Mouse (Mus musculus) kidney, embryonic 14.5 days (tissue): Measurements from ENCODE around the gene Farp1. TPM values are rescaled to one million over a fixed set of nuclear protein-coding genes. Genes with fewer than 3 reads are reported as not detected.

ENCODE experiments used
- ATAC-seq: fragments of 200-750 bp; cut with Nextera tagmentation; 2 replicates; pipeline ENCODE4 v1.8.0; 2017; ENCODE audit warnings: moderate number of reproducible peaks, mild to moderate bottlenecking, moderate TSS enrichment, moderate library complexity; ENCODE audit not compliant: low FRiP score, low TSS enrichment
- H3K27ac ChIP-seq: fragments of 300-500 bp; sonication (generic); 2 replicates; pipeline ENCODE4 v1.5.1; 2014; ENCODE audit warnings: low read depth, mild to moderate bottlenecking, low read length, moderate library complexity, mixed read lengths
- H3K27me3 ChIP-seq: fragments of 300-500 bp; sonication (generic); 2 replicates; pipeline ENCODE4 v1.6.1; 2014; ENCODE audit warnings: mild to moderate bottlenecking, low read length; ENCODE audit not compliant: control insufficient read depth, insufficient read depth
- H3K36me3 ChIP-seq: fragments of 300-500 bp; sonication (generic); 2 replicates; pipeline ENCODE4 v1.6.1; 2014; ENCODE audit warnings: low read length, mixed read lengths; ENCODE audit not compliant: control insufficient read depth, insufficient read depth
- H3K4me1 ChIP-seq: fragments of 300-500 bp; sonication (generic); 2 replicates; pipeline ENCODE4 v1.6.1; 2014; ENCODE audit warnings: low read length, mixed read lengths; ENCODE audit not compliant: control insufficient read depth, insufficient read depth
- H3K4me2 ChIP-seq: fragments of 300-500 bp; sonication (generic); replicated peaks from 2 replicates; pipeline ENCODE4 v1.6.1; 2014; ENCODE audit warnings: low read depth, mild to moderate bottlenecking, low read length
- H3K4me3 ChIP-seq: fragments of 300-500 bp; sonication (generic); 2 replicates; pipeline ENCODE4 v1.5.1; 2014; ENCODE audit warnings: mild to moderate bottlenecking, low read length
- H3K9ac ChIP-seq: fragments of 300-500 bp; sonication (generic); 2 replicates; pipeline ENCODE4 v1.6.1; 2014; ENCODE audit warnings: low read depth, mild to moderate bottlenecking, low read length, moderate library complexity
- H3K9me3 ChIP-seq: fragments of 300-500 bp; sonication (generic); 2 replicates; pipeline ENCODE4 v1.6.1; 2016; ENCODE audit warnings: low read length; ENCODE audit not compliant: control insufficient read depth
- WGBS: fragments of 180-500 bp; shearing (Covaris S2); extraction: QIAGEN DNeasy Blood & Tissue Kit; methylation state at CpG from one replicate; pipeline ENCODE4 v1.1.7; 2014; 5-methylcytosine and 5-hydroxymethylcytosine counted together
- polyA plus RNA-seq: library from polyadenylated mRNA; unstranded; fragments of >200 nt; fragmentation: Nextera tagmentation; extraction: Ambion mirVana; gene quantifications from 2 replicates; pipeline ENCODE4 v1.2.1, GENCODE M21; 2014

Gene Farp1
- polyA plus RNA-seq, 1 experiment from 2014 or later = 43.3 TPM

- H3K9me3 ChIP-seq = no peaks in the 10 kb centered on the region
- no peaks in the 10 kb centered on the region for H3K27me3 ChIP-seq
- peaks cover 18% of the 10 kb centered on the region for H3K4me1 ChIP-seq
- no peak overlapping the region for H3K27ac ChIP-seq
- peak; percentile 44; the same call in 1 of the 2 replicates for ATAC-seq
- H3K4me3 ChIP-seq = no peak overlapping the region
- H3K4me2 ChIP-seq = no peak overlapping the region
- 45% methylated on average over 3 of the region's 3 CpGs for WGBS
- H3K9ac ChIP-seq = no peak overlapping the region
- peaks cover 3% of the 10 kb centered on the region; the same call in 1 of the 2 replicates for H3K36me3 ChIP-seq
Measured at GRCm38 (mm10) chr14:121309909-121310308, 274.9 kb downstream of the Farp1 start.

- Histone ChIP-seq H3K4me3 (no peak overlapping the region), H3K9me3 (no peaks in the 10 kb centered on the region), H3K27ac (no peak overlapping the region), H3K27me3 (no peaks in the 10 kb centered on the region), H3K4me2 (no peak overlapping the region), H3K36me3 (peaks cover 3% of the 10 kb centered on the region; the same call in 1 of the 2 replicates), H3K4me1 (peaks cover 18% of the 10 kb centered on the region), H3K9ac (no peak overlapping the region)
- WGBS = 81% methylated on average over 6 of the region's 6 CpGs
- ATAC-seq = peak; percentile 33; the same call in 1 of the 2 replicates
Measured at GRCm38 (mm10) chr14:121310325-121311080, 275.5 kb downstream of the Farp1 start.

- no peak for ATAC-seq
- no peaks in the 10 kb centered on the region for H3K9me3 ChIP-seq
- WGBS = 88% methylated on average over 2 of the region's 2 CpGs
Measured at GRCm38 (mm10) chr14:121311083-121311482, 276.1 kb downstream of the Farp1 start.

GRCm38 (mm10) chr14:121313283-121313682 lies 278.3 kb downstream of the Farp1 start:
- Histone ChIP-seq H3K27ac (no peak overlapping the region), H3K9me3 (no peaks in the 10 kb centered on the region), H3K4me2 (no peak overlapping the region), H3K4me3 (no peak overlapping the region), H3K4me1 (peaks cover 36% of the 10 kb centered on the region), H3K36me3 (no peaks in the 10 kb centered on the region; the same call in 1 of the 2 replicates), H3K9ac (no peak overlapping the region), H3K27me3 (no peaks in the 10 kb centered on the region)
- no peak for ATAC-seq
- 94% methylated on average over 10 of the region's 10 CpGs for WGBS

More at GRCm38 (mm10) chr14:121311083-121311482, 276.1 kb downstream of the Farp1 start:
- Histone ChIP-seq H3K4me2 (no peak overlapping the region), H3K4me3 (no peak overlapping the region), H3K27ac (no peak overlapping the region), H3K27me3 (no peaks in the 10 kb centered on the region), H3K4me1 (peaks cover 20% of the 10 kb centered on the region), H3K9ac (no peak overlapping the region), H3K36me3 (peaks cover 3% of the 10 kb centered on the region; the same call in 1 of the 2 replicates)

GRCm38 (mm10) chr14:121314934-121315333 lies 279.9 kb downstream of the Farp1 start:
- Histone ChIP-seq H3K4me1 (peaks cover 28% of the 10 kb centered on the region), H3K4me2 (no peak overlapping the region), H3K4me3 (no peak overlapping the region), H3K9ac (no peak overlapping the region), H3K36me3 (no peaks in the 10 kb centered on the region; the same call in 1 of the 2 replicates), H3K27me3 (no peaks in the 10 kb centered on the region), H3K27ac (no peak overlapping the region), H3K9me3 (no peaks in the 10 kb centered on the region)
- WGBS = 81% methylated on average over 3 of the region's 3 CpGs
- no peak for ATAC-seq

- no peak overlapping the region for H3K4me3 ChIP-seq
- no peak overlapping the region for H3K9ac ChIP-seq
- H3K27ac ChIP-seq = 0 out of 2 replicates have a peak overlapping the region, but pooled peaks have one; percentile 24
- WGBS = 56% methylated on average over 5 of the region's 5 CpGs
- H3K4me2 ChIP-seq = no peak overlapping the region
- H3K4me1 ChIP-seq = peaks cover 18% of the 10 kb centered on the region
- no peak for ATAC-seq
- H3K9me3 ChIP-seq = no peaks in the 10 kb centered on the region
- H3K27me3 ChIP-seq = no peaks in the 10 kb centered on the region
- H3K36me3 ChIP-seq = no peaks in the 10 kb centered on the region; the same call in 1 of the 2 replicates
Measured at GRCm38 (mm10) chr14:121316136-121316535, 281.1 kb downstream of the Farp1 start.

- Histone ChIP-seq H3K36me3 (no peaks in the 10 kb centered on the region; the same call in 1 of the 2 replicates), H3K9ac (no peak overlapping the region), H3K27ac (0 out of 2 replicates have a peak overlapping the region, but pooled peaks have one; percentile 24), H3K4me2 (no peak overlapping the region), H3K27me3 (no peaks in the 10 kb centered on the region), H3K4me1 (peaks cover 18% of the 10 kb centered on the region), H3K4me3 (no peak overlapping the region), H3K9me3 (no peaks in the 10 kb centered on the region)
- peak; percentile 20; the same call in 1 of the 2 replicates for ATAC-seq
- 55% methylated on average over 13 of the region's 13 CpGs for WGBS
Measured at GRCm38 (mm10) chr14:121316631-121317311, 281.8 kb downstream of the Farp1 start.

GRCm38 (mm10) chr14:121317312-121317671 lies 282.3 kb downstream of the Farp1 start:
- H3K27me3 ChIP-seq = no peaks in the 10 kb centered on the region
- no peak overlapping the region for H3K4me3 ChIP-seq
- no peak overlapping the region for H3K27ac ChIP-seq
- WGBS = 76% methylated on average over 3 of the region's 3 CpGs
- H3K4me1 ChIP-seq = peaks cover 18% of the 10 kb centered on the region
- no peak overlapping the region for H3K4me2 ChIP-seq
- ATAC-seq = peak; percentile 63
- H3K9ac ChIP-seq = no peak overlapping the region
- no peaks in the 10 kb centered on the region for H3K9me3 ChIP-seq
- no peaks in the 10 kb centered on the region; the same call in 1 of the 2 replicates for H3K36me3 ChIP-seq

- H3K4me2 ChIP-seq = no peak overlapping the region
- no peak overlapping the region for H3K4me3 ChIP-seq
- no peaks in the 10 kb centered on the region; the same call in 1 of the 2 replicates for H3K36me3 ChIP-seq
- 76% methylated on average over 5 of the region's 5 CpGs for WGBS
- peaks cover 18% of the 10 kb centered on the region for H3K4me1 ChIP-seq
- no peak overlapping the region for H3K9ac ChIP-seq
- no peaks in the 10 kb centered on the region for H3K27me3 ChIP-seq
- H3K27ac ChIP-seq = no peak overlapping the region
- ATAC-seq = no peak
- H3K9me3 ChIP-seq = no peaks in the 10 kb centered on the region
Measured at GRCm38 (mm10) chr14:121318382-121318781, 283.4 kb downstream of the Farp1 start.
